Mouse (Mus musculus) heart, embryonic 11.5 days (tissue): ENCODE measurements around the gene Mrps33. TPM values are rescaled to one million over a fixed set of nuclear protein-coding genes. Genes with fewer than 3 reads are reported as not detected.

Source experiments
- ATAC-seq: fragments of 200-750 bp; cut with Nextera tagmentation; replicated peaks from 2 replicates; pipeline ENCODE4 v1.8.0; 2017; ENCODE audit warnings: moderate library complexity; ENCODE audit not compliant: insufficient number of reproducible peaks, low FRiP score, low TSS enrichment
- H3K27ac ChIP-seq: fragments of 300-500 bp; sonication (generic); 2 replicates; pipeline ENCODE4 v1.5.1; 2014; ENCODE audit warnings: mild to moderate bottlenecking, low read depth, low read length
- H3K27me3 ChIP-seq: fragments of 300-500 bp; sonication (generic); 2 replicates; pipeline ENCODE4 v1.6.1; 2014; ENCODE audit warnings: mild to moderate bottlenecking, low read length, mixed read lengths; ENCODE audit not compliant: control insufficient read depth, insufficient read depth
- H3K36me3 ChIP-seq: fragments of 300-500 bp; sonication (generic); 2 replicates; pipeline ENCODE4 v1.6.1; 2014; ENCODE audit warnings: mild to moderate bottlenecking, low read length, moderate library complexity, mixed read lengths; ENCODE audit not compliant: control insufficient read depth, insufficient read depth
- H3K4me1 ChIP-seq: fragments of 300-500 bp; sonication (generic); 2 replicates; pipeline ENCODE4 v1.6.1; 2014; ENCODE audit warnings: low read length; ENCODE audit not compliant: control insufficient read depth, insufficient read depth
- H3K4me2 ChIP-seq: fragments of 300-500 bp; sonication (generic); 2 replicates; pipeline ENCODE4 v1.6.1; 2014; ENCODE audit warnings: mild to moderate bottlenecking, moderate library complexity
- H3K4me3 ChIP-seq: fragments of 300-500 bp; sonication (generic); 2 replicates; pipeline ENCODE4 v1.5.1; 2014; ENCODE audit warnings: low read depth, low read length
- H3K9ac ChIP-seq: fragments of 300-500 bp; sonication (generic); 2 replicates; pipeline ENCODE4 v1.6.1; 2014; ENCODE audit warnings: mild to moderate bottlenecking, low read depth, low read length, moderate library complexity
- H3K9me3 ChIP-seq: fragments of 300-500 bp; sonication (generic); replicated peaks from 2 replicates; pipeline ENCODE4 v1.6.1; 2016; ENCODE audit warnings: low read length; ENCODE audit not compliant: control insufficient read depth
- WGBS: fragments of 180-500 bp; shearing (Covaris S2); extraction: QIAGEN DNeasy Blood & Tissue Kit; methylation state at CpG from one replicate; pipeline ENCODE4 v1.1.7; 2014; ENCODE audit not compliant: insufficient replicate concordance; 5-methylcytosine and 5-hydroxymethylcytosine counted together
- polyA plus RNA-seq: library from polyadenylated mRNA; unstranded; fragments of >200 nt; fragmentation: Nextera tagmentation; extraction: Ambion mirVana; gene quantifications from 2 replicates; pipeline ENCODE4 v1.2.1, GENCODE M21; 2014

Mrps33 gene
- 215 and 220 TPM in 2 replicates for polyA plus RNA-seq

DNA sequence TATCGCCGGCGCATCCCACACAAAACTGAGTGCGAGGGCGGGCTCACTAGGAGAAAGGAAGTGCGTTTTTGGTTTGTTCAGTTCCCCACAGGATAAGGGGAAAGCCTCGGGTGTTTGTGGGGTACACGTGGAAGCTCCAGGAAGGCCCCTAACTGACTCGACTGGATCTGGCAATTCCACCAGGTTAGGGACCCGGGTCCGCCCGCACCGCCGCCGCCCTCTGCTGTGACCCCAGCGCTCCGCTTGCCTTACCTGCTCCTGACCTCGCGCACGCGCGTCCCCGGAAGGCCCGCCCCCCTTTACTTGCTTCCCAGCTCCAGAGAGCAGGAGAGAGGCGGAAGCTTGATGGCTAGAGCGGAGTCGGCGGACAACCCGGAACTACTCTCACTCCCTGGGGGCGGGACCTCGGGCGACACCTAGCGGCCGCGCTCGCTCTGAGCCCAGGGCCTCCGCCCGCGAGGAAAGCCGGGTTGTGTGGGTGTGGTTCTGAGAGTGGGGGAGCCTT, at the start of gene Mrps33:
TSS of gene Mrps33 (minus strand) at position 377 of the 505 bp plus-strand sequence.
- Histone ChIP-seq H3K36me3 (no peaks in the 10 kb centered on the region), H3K4me3 (peak within 1 kb of the TSS; percentile 74), H3K4me2 (peak within 1 kb of the TSS; percentile 69), H3K4me1 (no peaks in the 10 kb centered on the region), H3K9ac (peak within 1 kb of the TSS; percentile 79), H3K27ac (peak within 1 kb of the TSS; percentile 46; the same call in 1 of the 2 replicates), H3K9me3 (no peaks in the 10 kb centered on the region), H3K27me3 (no peaks in the 10 kb centered on the region)
- peak; percentile 96 for ATAC-seq
- WGBS = 1% methylated on average over 40 of the region's 40 CpGs

DNA sequence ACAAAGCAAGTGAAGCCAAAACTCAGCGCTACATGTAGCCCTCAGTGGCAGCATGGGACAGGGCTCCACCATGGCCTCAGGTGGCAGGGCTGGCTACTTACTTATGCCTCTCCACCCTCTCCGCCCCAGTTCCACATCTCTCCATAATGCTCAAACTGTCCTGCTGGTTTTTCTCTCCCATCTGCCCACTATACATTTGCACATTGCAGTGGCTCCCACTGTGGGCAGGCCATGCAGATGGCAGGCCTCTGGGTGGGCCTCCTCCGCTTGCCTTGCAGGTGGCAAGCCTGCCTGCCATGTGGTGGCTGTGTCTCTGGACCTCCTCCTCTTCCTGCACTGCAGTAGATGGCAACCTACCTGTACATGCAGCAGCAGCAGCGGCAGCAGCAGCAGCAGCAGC, 38.9 kb upstream of the Mrps33 start:
- Histone ChIP-seq H3K4me1 (no peaks in the 10 kb centered on the region), H3K9ac (no peak overlapping the region), H3K4me2 (no peak overlapping the region), H3K9me3 (no peaks in the 10 kb centered on the region), H3K36me3 (no peaks in the 10 kb centered on the region), H3K27me3 (no peaks in the 10 kb centered on the region), H3K27ac (no peak overlapping the region), H3K4me3 (no peak overlapping the region)
- no peak for ATAC-seq
- WGBS = 88% methylated on average over 4 of the region's 4 CpGs

DNA sequence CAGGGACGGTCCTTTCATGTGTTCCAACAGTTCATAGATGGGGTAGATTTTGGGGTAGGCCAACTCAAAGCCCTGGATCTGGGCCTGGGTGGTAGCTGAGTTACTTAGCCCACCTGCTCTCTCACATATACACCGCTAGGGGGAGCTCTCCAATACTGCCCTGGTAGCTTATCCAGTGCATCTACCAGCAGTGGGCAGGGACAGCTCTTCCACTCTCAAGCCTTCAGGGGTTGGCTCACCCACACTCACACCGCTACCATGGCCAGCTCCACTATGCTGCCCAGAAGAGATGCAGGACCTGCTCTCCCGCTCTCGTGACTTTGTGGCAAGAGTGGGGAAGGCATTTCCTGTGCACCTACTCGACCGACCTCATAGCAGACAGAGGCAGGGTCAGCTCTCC, 38.0 kb upstream of the Mrps33 start:
- Histone ChIP-seq H3K4me2 (no peak overlapping the region), H3K9me3 (no peaks in the 10 kb centered on the region), H3K27me3 (no peaks in the 10 kb centered on the region), H3K36me3 (no peaks in the 10 kb centered on the region), H3K9ac (no peak overlapping the region), H3K27ac (no peak overlapping the region), H3K4me1 (no peaks in the 10 kb centered on the region), H3K4me3 (no peak overlapping the region)
- ATAC-seq = no peak
- WGBS = 36% methylated on average over 7 of the region's 7 CpGs

DNA sequence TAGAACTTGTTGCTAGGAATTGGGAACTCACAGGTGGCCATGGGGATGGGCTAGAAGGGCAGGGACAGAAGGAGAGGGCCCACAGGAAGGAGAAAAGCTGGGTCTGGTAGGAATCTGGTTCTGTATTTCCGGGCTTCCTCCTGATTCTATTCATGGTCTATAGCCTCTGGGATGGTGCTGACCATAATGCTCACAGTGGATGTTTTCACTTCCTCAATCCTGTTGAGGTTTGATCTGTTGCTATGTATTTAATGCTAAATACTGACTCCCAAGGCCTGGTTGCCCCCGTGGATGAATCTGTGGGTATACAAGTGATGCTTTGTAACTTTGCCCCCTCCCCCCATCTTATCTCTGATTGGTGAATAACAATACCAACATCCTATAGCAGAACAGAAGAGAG, 36.8 kb upstream of the Mrps33 start:
- H3K36me3 ChIP-seq = no peaks in the 10 kb centered on the region
- no peak overlapping the region for H3K27ac ChIP-seq
- H3K4me3 ChIP-seq = no peak overlapping the region
- ATAC-seq = no peak
- no peaks in the 10 kb centered on the region for H3K27me3 ChIP-seq
- no peak overlapping the region for H3K9ac ChIP-seq
- no peaks in the 10 kb centered on the region for H3K9me3 ChIP-seq
- no peak overlapping the region for H3K4me2 ChIP-seq
- no peaks in the 10 kb centered on the region for H3K4me1 ChIP-seq
- WGBS = 72% methylated on average over 2 of the region's 2 CpGs

DNA sequence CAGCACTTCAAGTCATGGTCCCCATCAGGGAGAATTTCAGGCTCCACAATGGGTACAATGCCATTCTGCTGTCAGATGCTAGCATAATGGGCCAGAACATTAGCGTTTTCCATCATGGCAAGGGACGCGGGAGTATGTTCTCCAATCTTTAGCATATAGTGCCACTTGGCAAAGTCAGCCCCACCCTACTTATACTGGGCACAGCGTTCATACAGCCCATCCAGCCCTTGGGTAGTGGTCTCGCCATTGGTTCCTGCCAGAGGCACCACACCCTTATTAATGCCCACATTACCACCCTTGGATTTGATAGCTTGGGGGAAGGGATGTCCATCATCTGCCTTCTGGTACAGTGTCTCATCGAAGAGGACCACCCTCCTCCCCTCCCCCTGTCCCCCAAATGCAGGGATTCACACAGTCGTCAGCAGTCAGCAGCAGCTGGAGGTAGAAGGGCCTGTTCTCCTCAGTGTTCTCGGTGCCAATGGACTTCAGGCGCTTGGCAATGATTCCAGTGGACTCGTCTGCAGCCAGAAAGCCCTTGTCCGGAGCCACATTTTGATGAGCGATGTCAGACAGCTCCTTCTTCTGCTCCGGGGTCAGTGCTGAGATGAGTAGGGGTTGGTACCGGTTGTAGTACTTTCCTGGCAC, 33.0 kb upstream of the Mrps33 start:
- H3K4me2 ChIP-seq = no peak overlapping the region
- 79% methylated on average over 14 of the region's 14 CpGs for WGBS
- 0 out of 2 replicates have a peak, but pooled peaks have one; percentile 26 for ATAC-seq
- H3K4me3 ChIP-seq = no peak overlapping the region
- no peaks in the 10 kb centered on the region for H3K4me1 ChIP-seq
- no peak overlapping the region for H3K9ac ChIP-seq
- no peaks in the 10 kb centered on the region for H3K27me3 ChIP-seq
- no peaks in the 10 kb centered on the region for H3K9me3 ChIP-seq
- no peaks in the 10 kb centered on the region for H3K36me3 ChIP-seq
- no peak overlapping the region for H3K27ac ChIP-seq

DNA sequence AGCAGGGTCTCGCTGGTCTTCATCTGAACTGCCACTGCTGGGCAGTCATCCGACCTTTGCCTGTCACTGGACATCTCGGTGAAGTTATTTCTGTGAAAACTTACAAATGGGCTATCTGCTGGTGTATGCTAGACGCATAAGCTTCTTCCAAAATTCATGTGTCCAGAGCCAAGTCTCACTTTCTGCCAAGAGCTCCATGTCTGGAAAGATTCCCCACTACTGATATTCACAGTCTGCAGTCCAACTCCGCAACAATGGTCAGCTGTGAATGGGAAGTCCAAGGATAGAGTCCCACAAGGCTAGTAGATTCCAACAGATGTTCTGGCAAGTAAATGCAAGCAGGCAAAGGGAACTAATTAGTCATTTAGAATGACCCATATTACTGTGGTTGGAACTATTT, 17.9 kb upstream of the Mrps33 start:
- H3K9ac ChIP-seq = no peak overlapping the region
- no peak for ATAC-seq
- no peak overlapping the region for H3K27ac ChIP-seq
- 78% methylated on average over 5 of the region's 5 CpGs for WGBS
- no peaks in the 10 kb centered on the region for H3K9me3 ChIP-seq
- no peaks in the 10 kb centered on the region for H3K27me3 ChIP-seq
- H3K4me3 ChIP-seq = no peak overlapping the region
- H3K4me2 ChIP-seq = no peak overlapping the region
- no peaks in the 10 kb centered on the region for H3K36me3 ChIP-seq
- no peaks in the 10 kb centered on the region for H3K4me1 ChIP-seq

DNA sequence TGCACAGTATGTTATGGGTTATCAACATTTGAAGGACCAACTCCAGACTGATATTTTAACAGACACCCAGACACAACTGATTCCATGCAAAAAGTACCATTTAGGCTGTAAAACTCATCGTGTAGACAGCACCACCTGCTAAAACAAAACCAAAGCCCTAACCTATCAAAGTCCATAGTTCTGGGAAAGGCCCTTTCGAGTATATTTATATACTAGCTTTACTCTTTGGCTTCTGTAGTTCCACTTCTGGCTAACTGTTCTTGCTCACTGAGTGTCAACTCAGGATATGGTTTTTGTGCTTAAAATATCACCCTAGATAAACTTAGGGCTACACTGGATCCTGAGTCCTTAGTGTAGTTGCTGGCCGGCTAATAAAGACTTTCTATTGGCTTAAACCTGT, 10.5 kb upstream of the Mrps33 start:
- H3K27me3 ChIP-seq = no peaks in the 10 kb centered on the region
- no peak for ATAC-seq
- H3K4me1 ChIP-seq = no peaks in the 10 kb centered on the region
- H3K9ac ChIP-seq = no peak overlapping the region
- H3K4me3 ChIP-seq = no peak overlapping the region
- H3K4me2 ChIP-seq = no peak overlapping the region
- H3K9me3 ChIP-seq = no peaks in the 10 kb centered on the region
- H3K36me3 ChIP-seq = no peaks in the 10 kb centered on the region
- 76% methylated on average over 3 of the region's 3 CpGs for WGBS
- no peak overlapping the region for H3K27ac ChIP-seq

DNA sequence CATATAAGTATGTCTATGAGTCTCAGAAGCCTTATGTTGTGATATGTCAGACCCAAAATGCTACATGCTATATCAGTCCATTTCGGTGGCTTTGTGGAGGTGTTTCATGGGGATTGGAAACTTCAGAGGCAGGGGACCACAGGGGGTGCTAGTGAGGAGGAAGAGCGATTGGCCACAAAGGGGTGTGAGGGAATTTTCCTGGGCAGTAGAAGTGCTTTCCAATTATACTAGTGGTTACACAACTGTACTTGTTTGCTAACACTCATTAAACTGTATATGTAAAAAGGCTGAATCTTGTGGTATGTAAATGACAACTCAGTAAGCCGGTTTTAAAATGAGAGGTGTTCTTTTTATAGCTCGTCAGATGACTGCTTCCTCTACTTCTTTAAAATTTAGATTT, 8.1 kb upstream of the Mrps33 start:
- Histone ChIP-seq H3K9ac (no peak overlapping the region), H3K4me1 (no peaks in the 10 kb centered on the region), H3K27me3 (no peaks in the 10 kb centered on the region), H3K4me2 (no peak overlapping the region), H3K27ac (no peak overlapping the region), H3K36me3 (no peaks in the 10 kb centered on the region), H3K4me3 (no peak overlapping the region), H3K9me3 (no peaks in the 10 kb centered on the region)
- no peak for ATAC-seq
- 50% methylated on average over 4 of the region's 4 CpGs for WGBS

DNA sequence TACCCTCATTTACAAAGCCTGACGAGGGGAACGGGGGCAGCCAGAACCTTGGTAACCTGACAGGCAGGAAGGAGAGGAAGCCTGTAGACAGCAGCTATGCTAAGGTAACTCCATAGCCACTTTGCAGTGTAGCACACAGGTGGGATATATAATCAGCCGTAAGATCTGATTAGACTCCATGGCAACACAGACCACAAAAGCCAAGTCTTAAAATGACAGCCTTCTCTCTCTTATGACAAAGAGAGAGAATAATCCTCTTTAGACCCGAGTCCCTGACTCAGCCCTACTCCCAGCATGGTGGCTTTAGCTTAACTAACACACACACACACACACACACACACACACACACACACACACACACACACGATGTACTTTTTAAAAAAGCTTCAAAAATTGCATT, 2.3 kb downstream of the Mrps33 start:
- Histone ChIP-seq H3K4me1 (no peaks in the 10 kb centered on the region), H3K27ac (no peak overlapping the region), H3K27me3 (no peaks in the 10 kb centered on the region), H3K4me3 (no peak overlapping the region), H3K9ac (no peak overlapping the region), H3K4me2 (no peak overlapping the region), H3K36me3 (0 out of 2 replicates have a peak, but pooled peaks cover under 1% of the 10 kb centered on the region), H3K9me3 (no peaks in the 10 kb centered on the region)
- 82% methylated on average over 5 of the region's 5 CpGs for WGBS
- ATAC-seq = no peak
